Mouse (Mus musculus): ENCODE data around the gene Wdr70. TPM values are rescaled to one million over a fixed set of nuclear protein-coding genes. Genes with fewer than 3 reads are reported as not detected.

Wdr70 gene
- polyA plus RNA-seq, 1 experiment, result not detected

DNA sequence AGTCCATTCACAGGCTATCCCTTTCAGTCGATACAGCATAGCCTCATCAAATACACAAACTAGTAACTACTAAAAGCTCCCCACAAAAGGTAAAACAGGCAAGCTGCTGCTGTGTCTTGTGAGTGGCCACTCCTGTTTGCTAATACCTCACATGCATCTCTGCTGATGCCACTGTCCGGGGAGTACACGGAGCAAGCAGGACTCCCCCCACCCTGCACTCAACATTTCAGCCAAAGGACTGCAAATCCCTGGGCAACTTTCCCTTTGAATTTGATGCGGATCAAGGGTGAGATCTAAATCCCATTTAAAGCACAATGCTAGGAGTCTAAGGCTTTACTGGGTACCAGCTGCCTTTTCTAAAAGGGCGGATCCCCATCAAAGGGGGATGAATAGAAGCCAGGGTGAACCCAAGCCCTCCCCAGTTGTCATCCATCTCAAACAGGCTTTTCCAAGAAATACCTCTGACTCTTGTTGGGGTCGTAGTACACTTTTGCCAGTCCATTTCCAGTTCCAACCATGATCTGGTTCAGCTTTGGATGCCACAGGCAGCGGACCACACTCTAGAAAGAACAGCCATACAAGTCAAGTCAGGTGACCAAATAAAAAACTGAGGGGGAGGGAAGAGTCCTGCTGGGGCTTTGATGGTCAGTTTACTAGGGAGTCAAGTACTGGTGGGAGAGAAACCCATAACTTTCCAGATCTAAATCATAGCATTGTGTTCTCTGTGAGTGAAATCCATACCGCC lies 210.2 kb downstream of the Wdr70 start:
- no peak for TF ChIP-seq POLR2A (IDR thresholded peaks at IDR 0.05; ENCODE audit: insufficient read depth, low read depth, low read length)
- TF ChIP-seq CTCF (IDR thresholded peaks at IDR 0.05; ENCODE audit: insufficient read depth, low read depth, low read length), result no peak
- 78% methylated on average over 8 of the region's 8 CpGs for WGBS
- H3K4me3 ChIP-seq (ENCODE audit: insufficient read depth, low read depth, low read length), result no peak overlapping the region
- 0 out of 2 replicates have a peak, but pooled peaks cover 4% of the 10 kb centered on the region for H3K4me1 ChIP-seq (ENCODE audit: control insufficient read depth, insufficient read depth, low read length)
- H3K27ac ChIP-seq (ENCODE audit: insufficient read depth, low read depth, low read length), result no peak overlapping the region

DNA sequence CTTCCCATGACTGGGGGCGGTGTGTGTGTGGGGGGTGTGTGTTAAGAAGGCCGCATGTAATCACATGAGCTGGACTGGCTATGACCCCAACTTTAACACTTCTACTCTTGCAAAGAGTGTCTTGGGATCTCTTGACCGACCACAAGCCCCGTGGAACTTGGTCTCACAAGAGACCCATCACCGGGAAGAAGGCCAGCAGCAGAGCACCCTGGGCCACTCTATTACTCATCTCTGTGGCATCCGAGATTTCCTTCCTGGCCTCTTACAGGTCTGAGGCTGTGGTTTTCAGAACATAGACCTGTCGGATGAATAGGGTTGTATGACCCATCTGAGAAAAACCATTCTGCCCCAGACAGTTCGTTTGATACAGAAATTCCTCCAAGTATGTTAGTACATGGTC lies 212.4 kb downstream of the Wdr70 start:
- WGBS, result 92% methylated on average over 8 of the region's 8 CpGs
- 0 out of 2 replicates have a peak, but pooled peaks cover 4% of the 10 kb centered on the region for H3K4me1 ChIP-seq (ENCODE audit: control insufficient read depth, insufficient read depth, low read length)
- TF ChIP-seq POLR2A (IDR thresholded peaks at IDR 0.05; ENCODE audit: insufficient read depth, low read depth, low read length) (no peak), CTCF (IDR thresholded peaks at IDR 0.05; ENCODE audit: insufficient read depth, low read depth, low read length) (no peak)
- no peak overlapping the region for H3K4me3 ChIP-seq (ENCODE audit: insufficient read depth, low read depth, low read length)
- H3K27ac ChIP-seq (ENCODE audit: insufficient read depth, low read depth, low read length), result no peak overlapping the region

DNA sequence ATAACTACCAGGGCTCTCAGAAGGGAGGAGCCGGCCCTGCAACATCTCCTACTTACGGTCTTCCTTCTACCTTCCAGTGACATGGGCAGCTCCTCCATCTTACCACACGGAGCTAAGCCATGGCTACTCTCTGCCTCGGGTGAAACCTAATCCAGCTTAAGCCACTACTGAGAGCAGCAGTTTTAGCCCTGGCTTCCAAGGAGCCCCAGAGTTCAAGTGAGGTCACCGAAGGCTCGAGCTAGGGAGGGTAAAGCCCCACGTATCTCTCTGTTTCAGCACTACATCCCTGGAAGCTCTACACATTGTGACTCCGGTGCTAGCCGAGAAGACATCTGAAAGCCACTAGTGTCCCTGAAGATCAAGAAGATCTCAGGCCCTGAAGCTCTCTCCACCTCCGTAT lies 213.9 kb downstream of the Wdr70 start:
- no peak overlapping the region for H3K4me3 ChIP-seq (ENCODE audit: insufficient read depth, low read depth, low read length)
- 79% methylated on average over 10 of the region's 10 CpGs for WGBS
- no peak overlapping the region for H3K27ac ChIP-seq (ENCODE audit: insufficient read depth, low read depth, low read length)
- 0 out of 2 replicates have a peak, but pooled peaks cover 4% of the 10 kb centered on the region for H3K4me1 ChIP-seq (ENCODE audit: control insufficient read depth, insufficient read depth, low read length)
- TF ChIP-seq CTCF (IDR thresholded peaks at IDR 0.05; ENCODE audit: insufficient read depth, low read depth, low read length) (no peak), POLR2A (IDR thresholded peaks at IDR 0.05; ENCODE audit: insufficient read depth, low read depth, low read length) (no peak)

DNA sequence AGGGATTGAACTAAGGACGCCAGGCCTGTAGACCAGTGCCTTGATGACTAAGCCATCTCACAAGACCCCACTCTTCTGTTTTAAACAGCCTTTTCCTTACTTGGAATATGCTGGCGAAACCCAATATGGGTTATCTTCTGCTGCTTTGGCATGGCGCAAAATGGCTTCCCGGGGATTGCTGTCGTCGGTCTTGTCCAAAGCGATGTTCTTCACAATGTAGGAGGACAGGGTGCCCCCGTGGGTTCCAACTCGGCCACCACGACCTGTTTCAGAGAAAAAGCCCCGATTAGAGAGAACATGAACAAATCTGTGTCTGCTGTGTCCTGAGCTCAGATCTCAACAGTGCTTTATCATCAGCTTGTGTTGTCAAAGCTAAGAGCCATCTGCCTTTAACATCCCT lies 214.8 kb downstream of the Wdr70 start:
- TF ChIP-seq POLR2A (IDR thresholded peaks at IDR 0.05; ENCODE audit: insufficient read depth, low read depth, low read length), result no peak
- TF ChIP-seq CTCF (IDR thresholded peaks at IDR 0.05; ENCODE audit: insufficient read depth, low read depth, low read length), result no peak
- 96% methylated on average over 11 of the region's 11 CpGs for WGBS
- Histone ChIP-seq H3K27ac (ENCODE audit: insufficient read depth, low read depth, low read length) (no peak overlapping the region), H3K4me1 (ENCODE audit: control insufficient read depth, insufficient read depth, low read length) (0 out of 2 replicates have a peak, but pooled peaks cover 4% of the 10 kb centered on the region), H3K4me3 (ENCODE audit: insufficient read depth, low read depth, low read length) (no peak overlapping the region)

DNA sequence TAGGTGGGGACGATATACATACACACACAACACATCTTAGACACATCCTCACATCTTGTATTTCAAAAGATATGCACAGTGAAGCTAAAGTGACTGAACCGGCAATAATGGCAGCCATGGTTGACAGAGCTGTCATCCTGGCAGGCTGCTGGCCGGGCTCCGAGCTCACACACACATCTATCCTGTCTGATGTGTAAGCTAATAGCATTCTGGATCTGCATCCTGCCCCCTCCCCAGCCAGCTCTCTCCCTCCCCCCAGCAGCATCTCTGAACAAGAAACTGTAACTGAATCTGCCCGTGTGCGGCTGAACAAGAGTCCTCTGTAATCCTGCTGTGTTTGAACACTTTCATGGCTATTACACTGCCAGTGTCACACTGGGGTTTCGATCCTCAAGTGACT lies 219.1 kb downstream of the Wdr70 start:
- no peak for TF ChIP-seq POLR2A (IDR thresholded peaks at IDR 0.05; ENCODE audit: insufficient read depth, low read depth, low read length)
- no peak for TF ChIP-seq CTCF (IDR thresholded peaks at IDR 0.05; ENCODE audit: insufficient read depth, low read depth, low read length)
- Histone ChIP-seq H3K4me3 (ENCODE audit: insufficient read depth, low read depth, low read length) (no peak overlapping the region), H3K4me1 (ENCODE audit: control insufficient read depth, insufficient read depth, low read length) (peaks cover 8% of the 10 kb centered on the region; the same call in 1 of the 2 replicates), H3K27ac (ENCODE audit: insufficient read depth, low read depth, low read length) (no peak overlapping the region)
- 86% methylated on average over 7 of the region's 7 CpGs for WGBS

DNA sequence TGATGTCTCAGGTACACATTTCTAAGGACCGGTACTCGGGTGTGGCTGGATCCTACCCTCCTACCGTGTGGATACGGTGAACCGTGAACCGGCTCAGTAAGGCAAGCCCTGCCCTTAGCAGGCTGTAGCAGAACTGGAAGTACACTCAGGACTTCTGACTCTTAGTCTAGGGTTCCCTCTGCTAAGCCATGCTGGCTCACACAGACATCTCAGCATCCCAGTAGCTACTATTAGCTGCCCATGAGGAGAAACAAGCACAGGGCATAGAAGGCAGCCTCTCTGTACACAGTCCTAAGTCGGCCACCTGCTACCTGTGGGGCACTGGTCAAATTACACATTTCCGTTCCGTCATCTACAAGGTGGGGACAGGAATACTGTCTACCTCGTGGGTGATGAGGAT lies 220.1 kb downstream of the Wdr70 start:
- WGBS, result 91% methylated on average over 10 of the region's 10 CpGs
- TF ChIP-seq POLR2A (IDR thresholded peaks at IDR 0.05; ENCODE audit: insufficient read depth, low read depth, low read length), result no peak
- TF ChIP-seq CTCF (IDR thresholded peaks at IDR 0.05; ENCODE audit: insufficient read depth, low read depth, low read length), result no peak
- Histone ChIP-seq H3K4me1 (ENCODE audit: control insufficient read depth, insufficient read depth, low read length) (peaks cover 8% of the 10 kb centered on the region; the same call in 1 of the 2 replicates), H3K4me3 (ENCODE audit: insufficient read depth, low read depth, low read length) (no peak overlapping the region), H3K27ac (ENCODE audit: insufficient read depth, low read depth, low read length) (no peak overlapping the region)

DNA sequence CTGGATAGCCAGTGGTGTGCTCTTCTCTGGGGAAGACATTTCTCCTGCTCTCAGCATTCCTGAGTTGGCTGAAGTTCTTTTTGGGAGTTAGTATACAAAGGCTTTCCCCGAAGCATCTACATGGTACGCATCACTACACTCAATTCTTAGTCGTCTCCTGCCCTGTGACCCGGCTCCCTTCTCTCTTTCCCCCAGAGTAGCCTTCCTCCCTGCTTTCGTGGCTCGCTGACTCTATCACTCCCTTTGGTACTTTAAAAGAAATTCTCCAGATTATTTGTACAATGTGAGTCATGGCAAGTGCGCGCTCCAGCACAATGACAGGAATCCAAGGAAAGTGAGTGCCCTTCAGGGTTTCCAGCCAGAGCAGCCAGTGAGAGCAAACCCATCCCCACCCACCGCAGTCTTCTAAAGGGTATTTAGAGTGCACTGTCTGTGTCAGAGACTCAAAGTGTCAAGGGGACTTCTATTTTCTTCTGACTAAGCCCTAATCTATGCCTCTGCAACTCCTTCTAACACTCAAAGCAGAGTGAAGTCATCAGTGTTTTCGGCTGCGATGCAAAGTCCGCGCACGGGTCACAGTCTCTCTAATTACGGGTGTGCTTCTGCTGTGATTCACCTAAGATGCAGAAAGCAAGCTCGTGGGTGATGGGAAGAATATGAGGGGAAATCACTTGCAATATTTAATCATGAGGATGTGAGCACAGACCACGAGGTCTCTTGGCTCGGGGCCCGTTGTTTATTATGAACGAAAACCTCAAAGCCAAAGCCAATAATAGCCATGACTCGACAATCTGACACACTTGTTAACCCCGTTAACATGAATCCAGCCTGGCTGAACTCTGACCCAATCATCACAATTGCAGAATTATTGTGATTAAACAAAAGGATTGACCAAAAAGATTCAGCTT lies 221.2 kb downstream of the Wdr70 start:
- Histone ChIP-seq H3K4me3 (ENCODE audit: insufficient read depth, low read depth, low read length) (no peak overlapping the region), H3K27ac (ENCODE audit: insufficient read depth, low read depth, low read length) (0 out of 2 replicates have a peak overlapping the region, but pooled peaks have one; percentile 44), H3K4me1 (ENCODE audit: control insufficient read depth, insufficient read depth, low read length) (peaks cover 8% of the 10 kb centered on the region; the same call in 1 of the 2 replicates)
- no peak for TF ChIP-seq POLR2A (IDR thresholded peaks at IDR 0.05; ENCODE audit: insufficient read depth, low read depth, low read length)
- TF ChIP-seq CTCF (IDR thresholded peaks at IDR 0.05; ENCODE audit: insufficient read depth, low read depth, low read length), result no peak
- WGBS, result 33% methylated on average over 22 of the region's 22 CpGs

DNA sequence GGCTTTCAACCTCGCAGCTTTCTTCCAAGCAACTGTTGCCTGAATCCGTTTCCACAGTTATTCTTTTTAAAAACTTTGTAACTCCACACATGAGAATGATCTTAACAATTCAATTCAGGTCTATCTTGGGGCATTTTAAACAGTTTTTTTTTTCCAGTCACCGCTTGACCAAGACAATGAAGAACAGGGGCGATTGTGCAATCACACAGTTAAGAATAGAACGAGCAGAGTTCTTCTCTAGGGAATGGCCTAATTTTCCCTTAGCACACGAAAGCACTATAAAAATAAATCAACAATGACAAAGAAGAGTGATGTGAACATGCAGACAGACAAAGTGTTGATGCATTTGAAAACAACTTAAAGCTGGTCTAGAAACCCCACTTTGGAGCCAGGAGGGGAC lies 223.1 kb downstream of the Wdr70 start:
- 67% methylated on average over 6 of the region's 6 CpGs for WGBS
- H3K4me1 ChIP-seq (ENCODE audit: control insufficient read depth, insufficient read depth, low read length), result peaks cover 8% of the 10 kb centered on the region; the same call in 1 of the 2 replicates
- H3K27ac ChIP-seq (ENCODE audit: insufficient read depth, low read depth, low read length), result no peak overlapping the region
- H3K4me3 ChIP-seq (ENCODE audit: insufficient read depth, low read depth, low read length), result no peak overlapping the region
- TF ChIP-seq POLR2A (IDR thresholded peaks at IDR 0.05; ENCODE audit: insufficient read depth, low read depth, low read length) (no peak), CTCF (IDR thresholded peaks at IDR 0.05; ENCODE audit: insufficient read depth, low read depth, low read length) (no peak)

DNA sequence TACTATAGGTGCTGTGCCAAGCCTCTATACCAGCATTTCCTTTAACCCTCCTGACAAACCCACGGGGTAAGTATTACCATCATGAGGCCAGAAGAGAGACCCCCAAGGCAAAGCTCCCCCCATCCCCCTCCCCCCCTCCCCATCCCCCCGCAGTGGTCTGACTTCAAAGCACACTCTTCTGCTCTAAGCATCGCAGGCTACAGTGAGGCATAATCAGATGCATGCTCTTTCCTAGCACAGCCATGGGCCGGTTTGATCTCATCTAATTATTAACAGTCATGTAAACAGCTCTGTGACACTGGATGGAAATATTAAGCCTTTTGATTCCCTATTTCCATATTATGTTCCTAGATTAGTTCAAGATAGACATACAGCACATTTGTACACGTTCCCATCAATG lies 226.5 kb downstream of the Wdr70 start:
- H3K4me3 ChIP-seq (ENCODE audit: insufficient read depth, low read depth, low read length), result no peak overlapping the region
- no peak overlapping the region for H3K27ac ChIP-seq (ENCODE audit: insufficient read depth, low read depth, low read length)
- H3K4me1 ChIP-seq (ENCODE audit: control insufficient read depth, insufficient read depth, low read length), result peaks cover under 1% of the 10 kb centered on the region; the same call in 1 of the 2 replicates
- WGBS, result 81% methylated on average over 5 of the region's 5 CpGs
- TF ChIP-seq POLR2A (IDR thresholded peaks at IDR 0.05; ENCODE audit: insufficient read depth, low read depth, low read length) (no peak), CTCF (IDR thresholded peaks at IDR 0.05; ENCODE audit: insufficient read depth, low read depth, low read length) (no peak)

Measured in olfactory bulb, adult 2 months (tissue).